Mouse (Mus musculus): ENCODE data around the gene Pdss2.

GRCm38 (mm10) chr10:43480227-43480849, 259.1 kb downstream of the Pdss2 start:
- no peak for TF ChIP-seq CTCF (conservative IDR thresholded peaks at IDR 0.05; ENCODE audit: low read length)
- TF ChIP-seq NANOG (IDR thresholded peaks at IDR 0.05; ENCODE audit: borderline replicate concordance, low read length) = no peak

Measured in E14TG2a.4 (cell line).